9 mouse cellular contexts compared by ENCODE assay signal in genomic region chr1:121490241-121490640, GRCm38 (mm10). TPM values are rescaled to one million over a fixed set of nuclear protein-coding genes. Genes with fewer than 3 reads are reported as not detected.
DNase-seq lines count a peak whose midpoint lies in the region; ATAC-seq and TF ChIP-seq lines count a peak whose summit lies in the region.
"Had no signal": no experiment of that assay in that cellular context is flagged by ENCODE, and none has a peak within 500 bp of the region (broad histone marks: within the 10 kb centered on the region; RNA-seq: fewer than 3 reads in every experiment).

No protein-coding gene starts in this region.

- H3K27me3 ChIP-seq in embryonic facial prominence, embryonic 14.5 days (replicated peaks; ENCODE audit: control insufficient read depth, insufficient read depth, low read length), result no peaks in the 10 kb centered on the region

- no peak for DNase-seq in lung, adult 2 months
- no peak for DNase-seq in lung, postnatal 25 days (ENCODE audit: low spot score)
- DNase-seq in adipocyte (ENCODE audit: low spot score), result peak; percentile 42
- peak; percentile 46 for DNase-seq in embryonic facial prominence, embryonic 14.5 days (ENCODE audit: low spot score)
- DNase-seq in kidney, postnatal 14 days, result peak; percentile 27
- peak; percentile 45 for DNase-seq in mesoderm, embryonic 11.5 days (ENCODE audit: low read depth, low spot score)
- peak; percentile 8 for DNase-seq in yolk sac, embryonic 10.5 days (ENCODE audit: low spot score)
- no peak for DNase-seq in cerebellum, adult 8-10 months

- peak; percentile 48; the same call in 1 of the 2 replicates for TF ChIP-seq CTCF in lung, adult 2 months (IDR thresholded peaks at IDR 0.05; ENCODE audit: insufficient read depth, low read length)

- no peaks in the 10 kb centered on the region for H3K4me1 ChIP-seq in lung, adult 2 months (ENCODE audit: control insufficient read depth, insufficient read depth, low read length)
- no peaks in the 10 kb centered on the region for H3K4me1 ChIP-seq in embryonic facial prominence, embryonic 14.5 days (ENCODE audit: control insufficient read depth, insufficient read depth, low read length)

- H3K9ac ChIP-seq in embryonic facial prominence, embryonic 14.5 days (ENCODE audit: low read depth, low read length), result no peak overlapping the region

- H3K9me3 ChIP-seq in embryonic facial prominence, embryonic 14.5 days (ENCODE audit: control insufficient read depth, low read length), result no peaks in the 10 kb centered on the region

- no peak overlapping the region for H3K27ac ChIP-seq in embryonic facial prominence, embryonic 14.5 days (replicated peaks; ENCODE audit: low read depth, low read length)

- no peak overlapping the region for H3K4me3 ChIP-seq in lung, adult 2 months (replicated peaks; ENCODE audit: extremely low read depth, low read depth, low read length)
- H3K4me3 ChIP-seq in embryonic facial prominence, embryonic 14.5 days (ENCODE audit: low read depth, low read length), result no peak overlapping the region

- no peak overlapping the region for H3K4me2 ChIP-seq in embryonic facial prominence, embryonic 14.5 days (ENCODE audit: low read depth, low read length)

- 39% methylated on average over 5 of the region's 5 CpGs for WGBS in lung, adult 2 months
- WGBS in embryonic facial prominence, embryonic 14.5 days, result 31% methylated on average over 5 of the region's 5 CpGs

- ATAC-seq in embryonic facial prominence, embryonic 14.5 days (ENCODE audit: low read depth), result no peak

- peaks cover 58% of the 10 kb centered on the region for H3K36me3 ChIP-seq in embryonic facial prominence, embryonic 14.5 days (ENCODE audit: control insufficient read depth, insufficient read depth, low read length)

- no peak for TF ChIP-seq POLR2A in lung, adult 2 months (IDR thresholded peaks at IDR 0.05; ENCODE audit: borderline replicate concordance, extremely low read depth, low read depth, low read length)

RNA-seq across cellular contexts. Expression of gene Htr5b, which starts 38.0 kb away (rescaled TPM):
- not detected in 2 replicates for polyA plus RNA-seq in lung, adult 2 months (2012; rRNA removed)
- 0.25 and 0.30 TPM in 2 replicates for polyA plus RNA-seq in embryonic facial prominence, embryonic 14.5 days (2014; fragmentation: Nextera tagmentation; extraction: Ambion mirVana)
- polyA plus RNA-seq: lung, embryonic 16.5 days had no signal

RNA-seq across cellular contexts. Expression of gene Ccdc93, which starts 59.4 kb away (rescaled TPM):
- polyA plus RNA-seq in lung, adult 2 months (2012; rRNA removed), result 5.8 and 8.1 TPM in 2 replicates
- 11.7 and 12.0 TPM in 2 replicates for polyA plus RNA-seq in embryonic facial prominence, embryonic 14.5 days (2014; fragmentation: Nextera tagmentation; extraction: Ambion mirVana)

Comparison
In these comparisons a context has a peak if more than half of its experiments do, and no peak if none do; other contexts are left out.
1. DNase-seq: peak in adipocyte (single experiment), embryonic facial prominence, embryonic 14.5 days (single experiment), kidney, postnatal 14 days (single experiment), mesoderm, embryonic 11.5 days (single experiment) and yolk sac, embryonic 10.5 days (single experiment); none in lung, adult 2 months (single experiment), lung, postnatal 25 days (single experiment) and cerebellum, adult 8-10 months (single experiment).